In genomic region chr12:112927265-112927664, GRCm38 (mm10) we compare ENCODE assay signal across 10 mouse cellular contexts. TPM values are rescaled to one million over a fixed set of nuclear protein-coding genes. Genes with fewer than 3 reads are reported as not detected.
DNase-seq lines count a peak whose midpoint lies in the region; ATAC-seq and TF ChIP-seq lines count a peak whose summit lies in the region.
"Had no signal": no experiment of that assay in that cellular context is flagged by ENCODE, and none has a peak within 500 bp of the region (broad histone marks: within the 10 kb centered on the region; RNA-seq: fewer than 3 reads in every experiment).

No protein-coding gene starts in this region.

- no peak for DNase-seq in hindbrain, embryonic 10.5 days (ENCODE audit: low spot score)
- no peak for DNase-seq in ES-E14 (ENCODE audit: low read depth, low spot score)
- DNase-seq in hindbrain, embryonic 14.5 days (ENCODE audit: low spot score), result no peak
- no peak for DNase-seq in midbrain, postnatal 0 days (ENCODE audit: low spot score)
- no peak for DNase-seq in B cell, adult 2 months
- DNase-seq in cerebellum, adult 9-10 months, result no peak

- peaks cover 50% of the 10 kb centered on the region for H3K4me1 ChIP-seq in hindbrain, embryonic 12.5 days
- peaks cover 78% of the 10 kb centered on the region for H3K4me1 ChIP-seq in hindbrain, embryonic 10.5 days (replicated peaks)
- H3K4me1 ChIP-seq in ES-E14 (ENCODE audit: control insufficient read depth in 2 of 2, insufficient read depth in 2 of 2, low read length in 2 of 2, poor library complexity in 1 of 2), result peaks cover 2 to 11% of the 10 kb centered on the region in 2 experiments; a peak in 2 of 4 replicates
- peaks cover 29% of the 10 kb centered on the region for H3K4me1 ChIP-seq in hindbrain, embryonic 14.5 days (replicated peaks; ENCODE audit: control insufficient read depth, insufficient read depth, low read length)
- H3K4me1 ChIP-seq in midbrain, postnatal 0 days (ENCODE audit: insufficient read depth, low read length), result peaks cover 7% of the 10 kb centered on the region; the same call in 1 of the 2 replicates

- peaks cover 65% of the 10 kb centered on the region for H3K27me3 ChIP-seq in hindbrain, embryonic 12.5 days
- peaks cover 82% of the 10 kb centered on the region for H3K27me3 ChIP-seq in hindbrain, embryonic 10.5 days (ENCODE audit: insufficient read depth, poor library complexity, severe bottlenecking)
- peaks cover 8% of the 10 kb centered on the region; the same call in 1 of the 2 replicates for H3K27me3 ChIP-seq in hindbrain, embryonic 14.5 days (ENCODE audit: control insufficient read depth, insufficient read depth, low read length)
- no peaks in the 10 kb centered on the region for H3K27me3 ChIP-seq in midbrain, postnatal 0 days (ENCODE audit: insufficient read depth, low read length)

- no peak overlapping the region for H3K4me3 ChIP-seq in hindbrain, embryonic 12.5 days
- no peak overlapping the region for H3K4me3 ChIP-seq in hindbrain, embryonic 10.5 days
- peak overlapping the region; percentile 17 to 30; a peak in 1 of 4 replicates for H3K4me3 ChIP-seq in ES-E14 (ENCODE audit: insufficient read depth in 1 of 2, low read depth in 1 of 2, low read length in 2 of 2, poor library complexity in 1 of 2, severe bottlenecking in 1 of 2)
- no peak overlapping the region for H3K4me3 ChIP-seq in hindbrain, embryonic 14.5 days (replicated peaks; ENCODE audit: low read length)
- peak overlapping the region; percentile 80; the same call in 1 of the 2 replicates for H3K4me3 ChIP-seq in midbrain, postnatal 0 days (ENCODE audit: low read depth, low read length)

- 0 out of 2 replicates have a peak overlapping the region, but pooled peaks have one; percentile 83 for H3K4me2 ChIP-seq in hindbrain, embryonic 12.5 days (replicated peaks)
- H3K4me2 ChIP-seq in hindbrain, embryonic 14.5 days (replicated peaks), result peak overlapping the region; percentile 84
- H3K4me2 ChIP-seq in midbrain, postnatal 0 days (ENCODE audit: low read depth, low read length, poor library complexity, severe bottlenecking), result peak overlapping the region; percentile 88

- H3K36me3 ChIP-seq in hindbrain, embryonic 12.5 days, result no peaks in the 10 kb centered on the region
- no peaks in the 10 kb centered on the region for H3K36me3 ChIP-seq in hindbrain, embryonic 10.5 days
- no peaks in the 10 kb centered on the region for H3K36me3 ChIP-seq in ES-E14 (ENCODE audit: control insufficient read depth, insufficient read depth, low read length, poor library complexity, severe bottlenecking)
- no peaks in the 10 kb centered on the region for H3K36me3 ChIP-seq in hindbrain, embryonic 14.5 days (replicated peaks; ENCODE audit: control insufficient read depth, insufficient read depth)
- no peaks in the 10 kb centered on the region for H3K36me3 ChIP-seq in midbrain, postnatal 0 days (ENCODE audit: insufficient read depth, low read length)

- no peaks in the 10 kb centered on the region for H3K9me3 ChIP-seq in hindbrain, embryonic 12.5 days (replicated peaks)
- no peaks in the 10 kb centered on the region for H3K9me3 ChIP-seq in hindbrain, embryonic 10.5 days
- no peaks in the 10 kb centered on the region for H3K9me3 ChIP-seq in ES-E14 (ENCODE audit: control insufficient read depth, insufficient read depth, low read depth, low read length)
- no peaks in the 10 kb centered on the region for H3K9me3 ChIP-seq in hindbrain, embryonic 14.5 days (ENCODE audit: control insufficient read depth, low read length)
- no peaks in the 10 kb centered on the region for H3K9me3 ChIP-seq in midbrain, postnatal 0 days (ENCODE audit: low read length)

- no peak overlapping the region for H3K27ac ChIP-seq in hindbrain, embryonic 12.5 days
- H3K27ac ChIP-seq in hindbrain, embryonic 10.5 days, result no peak overlapping the region
- H3K27ac ChIP-seq in ES-E14 (ENCODE audit: insufficient read depth, low read depth, low read length, poor library complexity, severe bottlenecking), result no peak overlapping the region
- no peak overlapping the region for H3K27ac ChIP-seq in hindbrain, embryonic 14.5 days
- H3K27ac ChIP-seq in midbrain, postnatal 0 days (ENCODE audit: low read depth, low read length), result no peak overlapping the region
- H3K27ac ChIP-seq: macrophage had no signal

- no peak overlapping the region for H3K9ac ChIP-seq in hindbrain, embryonic 12.5 days
- peak overlapping the region; percentile 25; the same call in 1 of the 2 replicates for H3K9ac ChIP-seq in ES-E14 (ENCODE audit: insufficient read depth, low read depth, low read length, poor library complexity, severe bottlenecking)
- no peak overlapping the region for H3K9ac ChIP-seq in hindbrain, embryonic 14.5 days
- H3K9ac ChIP-seq in midbrain, postnatal 0 days (replicated peaks; ENCODE audit: low read length, poor library complexity, severe bottlenecking), result no peak overlapping the region

- TF ChIP-seq CTCF in midbrain, postnatal 0 days (IDR thresholded peaks at IDR 0.05), result no peak

- ATAC-seq in hindbrain, embryonic 12.5 days (ENCODE audit: low FRiP score), result no peak
- no peak for ATAC-seq in hindbrain, embryonic 14.5 days (ENCODE audit: low FRiP score)
- no peak for ATAC-seq in midbrain, postnatal 0 days (ENCODE audit: low FRiP score)
- ATAC-seq in frontal cortex, adult (ENCODE audit: low TSS enrichment), result no peak

- in situ Hi-C loops in ES-E14 (cut with MboI; ENCODE audit: low sequenced_read_pairs in 2 of 2, unreplicated experiment in 2 of 2), result no loop called here

- WGBS in hindbrain, embryonic 12.5 days, result 73% methylated on average over 14 of the region's 14 CpGs
- 69% methylated on average over 14 of the region's 14 CpGs for WGBS in hindbrain, embryonic 10.5 days
- WGBS in hindbrain, embryonic 14.5 days, result 64% methylated on average over 14 of the region's 14 CpGs
- 70% methylated on average over 14 of the region's 14 CpGs for WGBS in midbrain, postnatal 0 days

TF ChIP-seq in ES-E14, 5 proteins besides CTCF, POLR2A, EP300 and RAD21:
- TF ChIP-seq HCFC1 (IDR thresholded peaks at IDR 0.05; ENCODE audit: borderline replicate concordance, insufficient read depth, low read length) (no peak), ZC3H11A (IDR thresholded peaks at IDR 0.05; ENCODE audit: borderline replicate concordance, low read depth, low read length) (no peak), ZNF384 (IDR thresholded peaks at IDR 0.05; ENCODE audit: low read depth, low read length) (no peak), CHD2 (IDR thresholded peaks at IDR 0.05; ENCODE audit: low read depth, low read length) (no peak), MAFK (IDR thresholded peaks at IDR 0.05; ENCODE audit: insufficient read depth, low read depth, low read length) (no peak)

RNA-seq across cellular contexts. Expression of gene Jag2, which starts 2.3 kb away (rescaled TPM):
- 9.4 and 10.3 TPM in 2 replicates for polyA plus RNA-seq in hindbrain, embryonic 12.5 days (2016; fragmentation: Nextera tagmentation; extraction: Ambion mirVana)
- 4.7 and 4.8 TPM in 2 replicates for polyA plus RNA-seq in hindbrain, embryonic 10.5 days (2016; fragmentation: Nextera tagmentation; extraction: Ambion mirVana)
- total RNA-seq in ES-E14 (2012; rRNA removed), result 54.1 and 129 TPM in 2 replicates
- polyA plus RNA-seq in hindbrain, embryonic 14.5 days (2014; fragmentation: Nextera tagmentation; extraction: Ambion mirVana), result 12.5 and 16.1 TPM in 2 replicates
- total RNA-seq in midbrain, postnatal 0 days (2014; rRNA removed), result 88.4 and 94.6 TPM in 2 replicates
- 9.4 and 12.1 TPM in 2 replicates for polyA plus RNA-seq in midbrain, postnatal 0 days (2015; fragmentation: Nextera tagmentation; extraction: Ambion mirVana)

RNA-seq across cellular contexts. Expression of gene Nudt14, which starts 14.7 kb away (rescaled TPM):
- polyA plus RNA-seq in hindbrain, embryonic 12.5 days (2016; fragmentation: Nextera tagmentation; extraction: Ambion mirVana), result 51.5 and 65.9 TPM in 2 replicates
- polyA plus RNA-seq in hindbrain, embryonic 10.5 days (2016; fragmentation: Nextera tagmentation; extraction: Ambion mirVana), result 79.5 and 83.0 TPM in 2 replicates
- total RNA-seq in ES-E14 (2012; rRNA removed), result 21.9 and 28.1 TPM in 2 replicates
- polyA plus RNA-seq in hindbrain, embryonic 14.5 days (2014; fragmentation: Nextera tagmentation; extraction: Ambion mirVana), result 60.9 and 70.1 TPM in 2 replicates
- total RNA-seq in midbrain, postnatal 0 days (2014; rRNA removed), result 23.6 and 25.8 TPM in 2 replicates
- polyA plus RNA-seq in midbrain, postnatal 0 days (2015; fragmentation: Nextera tagmentation; extraction: Ambion mirVana), result 41.8 and 48.0 TPM in 2 replicates

RNA-seq across cellular contexts. Expression of gene Btbd6, which starts 49.0 kb away (rescaled TPM):
- polyA plus RNA-seq in hindbrain, embryonic 12.5 days (2016; fragmentation: Nextera tagmentation; extraction: Ambion mirVana), result 34.5 and 34.8 TPM in 2 replicates
- 22.8 and 27.2 TPM in 2 replicates for polyA plus RNA-seq in hindbrain, embryonic 10.5 days (2016; fragmentation: Nextera tagmentation; extraction: Ambion mirVana)
- total RNA-seq in ES-E14 (2012; rRNA removed), result 13.4 and 15.2 TPM in 2 replicates
- 52.2 and 52.8 TPM in 2 replicates for polyA plus RNA-seq in hindbrain, embryonic 14.5 days (2014; fragmentation: Nextera tagmentation; extraction: Ambion mirVana)
- 79.0 and 81.6 TPM in 2 replicates for total RNA-seq in midbrain, postnatal 0 days (2014; rRNA removed)
- polyA plus RNA-seq in midbrain, postnatal 0 days (2015; fragmentation: Nextera tagmentation; extraction: Ambion mirVana), result 58.4 and 61.9 TPM in 2 replicates

RNA-seq across cellular contexts. Expression of gene Gpr132, which starts 59.2 kb away (rescaled TPM):
- not detected in 2 replicates for polyA plus RNA-seq in hindbrain, embryonic 12.5 days (2016; fragmentation: Nextera tagmentation; extraction: Ambion mirVana)
- 0.06 and 0.08 TPM in 2 replicates for polyA plus RNA-seq in hindbrain, embryonic 10.5 days (2016; fragmentation: Nextera tagmentation; extraction: Ambion mirVana)
- 0.36 and 0.48 TPM in 2 replicates for total RNA-seq in ES-E14 (2012; rRNA removed)
- polyA plus RNA-seq in hindbrain, embryonic 14.5 days (2014; fragmentation: Nextera tagmentation; extraction: Ambion mirVana), result not detected in 2 replicates
- 0.16 TPM in 1 of 2 replicates, not detected in the other for total RNA-seq in midbrain, postnatal 0 days (2014; rRNA removed)
- 0.06 TPM in 2 replicates for polyA plus RNA-seq in midbrain, postnatal 0 days (2015; fragmentation: Nextera tagmentation; extraction: Ambion mirVana)
- total RNA-seq: layer of hippocampus, adult 8-10 months had no signal

Comparison
In these comparisons a context has a peak if more than half of its experiments do, and no peak if none do; other contexts are left out.
1. H3K4me3 ChIP-seq: peak in ES-E14 (2 of 2) and midbrain, postnatal 0 days (single experiment); none in hindbrain, embryonic 12.5 days (single experiment), hindbrain, embryonic 10.5 days (single experiment) and hindbrain, embryonic 14.5 days (single experiment).
2. Peak in every context shown above with its lines, with median percentiles within 50 percentile points of each other: H3K4me2 ChIP-seq.